Mouse (Mus musculus): Measurements from ENCODE around the gene Rasal1. TPM values are rescaled to one million over a fixed set of nuclear protein-coding genes. Genes with fewer than 3 reads are reported as not detected.

Rasal1 gene
- polyA plus RNA-seq, 1 experiment from 2014 or later: not detected

GRCm38 (mm10) chr5:120634131-120634530 lies 14.5 kb upstream of the Rasal1 start, which contains the start of gene Cfap73:
Cfap73 (minus strand) TSS chr5:120634235.
- Histone ChIP-seq H3K4me2 (no peak within 1 kb of the TSS), H3K27ac (ENCODE audit: low read depth) (no peak within 1 kb of the TSS), H3K4me1 (ENCODE audit: insufficient read depth) (no peaks in the 10 kb centered on the region), H3K9me3 (ENCODE audit: low read depth, low read length) (no peaks in the 10 kb centered on the region; the same call in 1 of the 2 replicates), H3K36me3 (ENCODE audit: insufficient read depth) (no peaks in the 10 kb centered on the region), H3K9ac (no peak within 1 kb of the TSS), H3K4me3 (ENCODE audit: low read depth, low read length) (no peak within 1 kb of the TSS), H3K27me3 (ENCODE audit: insufficient read depth, low read length) (peaks cover 6% of the 10 kb centered on the region; the same call in 1 of the 2 replicates)
- WGBS: 40% methylated on average over 9 of the region's 9 CpGs
- ATAC-seq (ENCODE audit: insufficient read depth): no peak
- no peak for TF ChIP-seq CTCF (IDR thresholded peaks at IDR 0.05; ENCODE audit: low read depth)
- no peak for DNase-seq

- H3K4me2 ChIP-seq: no peak overlapping the region
- H3K36me3 ChIP-seq (ENCODE audit: insufficient read depth): no peaks in the 10 kb centered on the region
- ATAC-seq (ENCODE audit: insufficient read depth): no peak
- no peak overlapping the region for H3K27ac ChIP-seq (ENCODE audit: low read depth)
- WGBS: 38% methylated on average over 5 of the region's 5 CpGs
- H3K9me3 ChIP-seq (ENCODE audit: low read depth, low read length): no peaks in the 10 kb centered on the region; the same call in 1 of the 2 replicates
- DNase-seq: no peak
- H3K4me1 ChIP-seq (ENCODE audit: insufficient read depth): no peaks in the 10 kb centered on the region
- H3K9ac ChIP-seq: no peak overlapping the region
- no peak for TF ChIP-seq CTCF (IDR thresholded peaks at IDR 0.05; ENCODE audit: low read depth)
- H3K4me3 ChIP-seq (ENCODE audit: low read depth, low read length): no peak overlapping the region
- H3K27me3 ChIP-seq (ENCODE audit: insufficient read depth, low read length): peaks cover 6% of the 10 kb centered on the region; the same call in 1 of the 2 replicates
Observed at GRCm38 (mm10) chr5:120634860-120635259, 13.8 kb upstream of the Rasal1 start.

GRCm38 (mm10) chr5:120635633-120636032 lies 13.0 kb upstream of the Rasal1 start:
- WGBS: 79% methylated on average over 5 of the region's 5 CpGs
- Histone ChIP-seq H3K4me3 (ENCODE audit: low read depth, low read length) (no peak overlapping the region), H3K4me1 (ENCODE audit: insufficient read depth) (no peaks in the 10 kb centered on the region), H3K9ac (no peak overlapping the region), H3K27ac (ENCODE audit: low read depth) (no peak overlapping the region), H3K4me2 (no peak overlapping the region), H3K9me3 (ENCODE audit: low read depth, low read length) (no peaks in the 10 kb centered on the region; the same call in 1 of the 2 replicates), H3K36me3 (ENCODE audit: insufficient read depth) (no peaks in the 10 kb centered on the region), H3K27me3 (ENCODE audit: insufficient read depth, low read length) (0 out of 2 replicates have a peak, but pooled peaks cover under 1% of the 10 kb centered on the region)
- ATAC-seq (ENCODE audit: insufficient read depth) (no peak), DNase-seq (no peak)
- no peak for TF ChIP-seq CTCF (IDR thresholded peaks at IDR 0.05; ENCODE audit: low read depth)

GRCm38 (mm10) chr5:120640094-120640493 lies 8.5 kb upstream of the Rasal1 start:
- no peak for DNase-seq
- Histone ChIP-seq H3K4me1 (ENCODE audit: insufficient read depth) (no peaks in the 10 kb centered on the region), H3K9me3 (ENCODE audit: low read depth, low read length) (no peaks in the 10 kb centered on the region), H3K36me3 (ENCODE audit: insufficient read depth) (no peaks in the 10 kb centered on the region), H3K27me3 (ENCODE audit: insufficient read depth, low read length) (no peaks in the 10 kb centered on the region), H3K27ac (ENCODE audit: low read depth) (no peak overlapping the region), H3K4me3 (ENCODE audit: low read depth, low read length) (no peak overlapping the region), H3K4me2 (no peak overlapping the region), H3K9ac (no peak overlapping the region)
- TF ChIP-seq CTCF (IDR thresholded peaks at IDR 0.05; ENCODE audit: low read depth): no peak
- ATAC-seq (ENCODE audit: insufficient read depth): no peak
- WGBS: 85% methylated on average over 7 of the region's 7 CpGs

GRCm38 (mm10) chr5:120643365-120644085 lies 5.1 kb upstream of the Rasal1 start:
- H3K4me1 ChIP-seq (ENCODE audit: insufficient read depth): peaks cover 1% of the 10 kb centered on the region; the same call in 1 of the 2 replicates
- TF ChIP-seq CTCF (IDR thresholded peaks at IDR 0.05; ENCODE audit: low read depth): no peak
- H3K27me3 ChIP-seq (ENCODE audit: insufficient read depth, low read length): peaks cover 10% of the 10 kb centered on the region
- no peak overlapping the region for H3K27ac ChIP-seq (ENCODE audit: low read depth)
- H3K4me2 ChIP-seq: no peak overlapping the region
- H3K9me3 ChIP-seq (ENCODE audit: low read depth, low read length): no peaks in the 10 kb centered on the region
- ATAC-seq (ENCODE audit: insufficient read depth) (no peak), DNase-seq (no peak)
- H3K9ac ChIP-seq: no peak overlapping the region
- H3K4me3 ChIP-seq (ENCODE audit: low read depth, low read length): no peak overlapping the region
- no peaks in the 10 kb centered on the region for H3K36me3 ChIP-seq (ENCODE audit: insufficient read depth)
- WGBS: 68% methylated on average over 14 of the region's 14 CpGs

- Histone ChIP-seq H3K4me1 (ENCODE audit: insufficient read depth) (peaks cover 3% of the 10 kb centered on the region; the same call in 1 of the 2 replicates), H3K9me3 (ENCODE audit: low read depth, low read length) (no peaks in the 10 kb centered on the region), H3K4me3 (ENCODE audit: low read depth, low read length) (no peak overlapping the region), H3K27me3 (ENCODE audit: insufficient read depth, low read length) (peaks cover 17% of the 10 kb centered on the region), H3K9ac (no peak overlapping the region), H3K36me3 (ENCODE audit: insufficient read depth) (no peaks in the 10 kb centered on the region), H3K27ac (ENCODE audit: low read depth) (no peak overlapping the region), H3K4me2 (no peak overlapping the region)
- 82% methylated on average over 3 of the region's 3 CpGs for WGBS
- no peak for TF ChIP-seq CTCF (IDR thresholded peaks at IDR 0.05; ENCODE audit: low read depth)
- no peak for DNase-seq
- ATAC-seq (ENCODE audit: insufficient read depth): no peak
Observed at GRCm38 (mm10) chr5:120644227-120644626, 4.4 kb upstream of the Rasal1 start.

GRCm38 (mm10) chr5:120645851-120646250 lies 2.8 kb upstream of the Rasal1 start:
- Histone ChIP-seq H3K4me2 (no peak overlapping the region), H3K4me3 (ENCODE audit: low read depth, low read length) (no peak overlapping the region), H3K4me1 (ENCODE audit: insufficient read depth) (peaks cover 3% of the 10 kb centered on the region; the same call in 1 of the 2 replicates), H3K27me3 (ENCODE audit: insufficient read depth, low read length) (peaks cover 30% of the 10 kb centered on the region), H3K27ac (ENCODE audit: low read depth) (no peak overlapping the region), H3K36me3 (ENCODE audit: insufficient read depth) (no peaks in the 10 kb centered on the region), H3K9me3 (ENCODE audit: low read depth, low read length) (no peaks in the 10 kb centered on the region), H3K9ac (no peak overlapping the region)
- 49% methylated on average over 6 of the region's 6 CpGs for WGBS
- ATAC-seq (ENCODE audit: insufficient read depth): no peak
- TF ChIP-seq CTCF (IDR thresholded peaks at IDR 0.05; ENCODE audit: low read depth): no peak
- DNase-seq: no peak
